Mouse (Mus musculus): ENCODE measurements around the gene Cers3. TPM values are rescaled to one million over a fixed set of nuclear protein-coding genes. Genes with fewer than 3 reads are reported as not detected.

Cers3 gene
- total RNA-seq (2021) (under 1 TPM; 0.24 to 0.32 TPM), polyA plus RNA-seq (2012; rRNA removed) (0.02 and 0.06 TPM in 2 replicates)
- long read RNA-seq, result 0 reads

DNA sequence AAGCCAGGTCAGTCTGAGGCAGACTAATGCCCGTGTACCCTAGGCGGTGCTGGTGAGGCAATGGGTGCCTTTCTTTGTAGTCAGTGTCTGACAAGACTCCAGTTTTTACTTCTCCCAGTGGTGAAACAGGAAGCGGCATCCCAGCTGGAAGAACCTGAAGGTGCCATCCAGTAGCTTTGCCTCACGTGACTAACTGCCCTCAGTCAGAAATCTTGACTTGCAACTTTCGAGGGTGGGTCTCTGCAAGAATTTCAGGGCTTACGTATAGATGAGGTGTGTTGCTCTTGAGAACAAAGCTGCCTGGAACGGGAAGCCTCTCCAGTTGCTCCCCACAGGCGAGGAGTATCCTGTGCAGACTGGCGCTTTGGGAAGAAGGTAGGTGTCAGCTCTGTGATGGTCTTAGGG is at the start of gene Cers3:
TSS of gene Cers3 (plus strand) at position 128 of the 405 bp plus-strand sequence.
- no peak for DNase-seq

DNA sequence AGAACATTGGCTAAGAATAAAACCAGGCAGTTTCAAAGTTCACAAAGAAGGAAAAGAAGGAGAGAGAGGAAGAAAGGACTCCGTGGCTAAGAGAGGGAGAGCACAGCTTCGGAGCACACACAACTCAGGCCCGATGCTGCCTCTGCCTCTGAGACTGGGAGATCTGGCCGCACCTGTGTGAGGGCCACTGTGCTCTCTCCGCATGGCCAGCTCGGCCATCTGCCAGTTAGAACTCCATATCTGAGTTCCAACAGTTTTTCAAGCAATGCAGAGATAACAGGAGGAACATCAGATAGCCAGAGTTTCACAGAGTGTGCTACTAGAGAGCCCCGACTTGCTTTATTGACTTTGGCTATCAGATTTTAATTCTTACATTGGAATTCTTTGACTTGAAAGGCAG is 48.8 kb upstream of the Cers3 start:
- DNase-seq, result no peak

DNA sequence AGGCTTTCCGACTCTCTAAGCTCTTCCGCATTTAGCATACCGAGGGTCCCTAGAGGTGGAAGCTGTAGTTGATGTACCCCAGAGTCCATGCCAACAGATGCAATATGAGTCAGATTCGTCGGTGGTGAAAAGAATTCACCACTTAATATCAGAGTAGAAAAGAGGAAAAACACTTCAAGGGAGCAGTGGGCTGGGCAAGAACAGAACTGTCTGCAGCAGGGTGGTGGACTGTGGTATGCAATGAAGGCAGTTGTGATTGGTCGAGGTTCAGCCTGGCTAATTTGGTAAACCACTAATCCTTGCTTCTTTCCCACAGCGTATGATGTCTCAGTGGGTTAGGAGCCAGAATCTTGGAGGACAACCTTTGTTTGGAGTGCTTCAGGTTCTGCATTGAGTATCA is 40.6 kb upstream of the Cers3 start:
- no peak for DNase-seq

DNA sequence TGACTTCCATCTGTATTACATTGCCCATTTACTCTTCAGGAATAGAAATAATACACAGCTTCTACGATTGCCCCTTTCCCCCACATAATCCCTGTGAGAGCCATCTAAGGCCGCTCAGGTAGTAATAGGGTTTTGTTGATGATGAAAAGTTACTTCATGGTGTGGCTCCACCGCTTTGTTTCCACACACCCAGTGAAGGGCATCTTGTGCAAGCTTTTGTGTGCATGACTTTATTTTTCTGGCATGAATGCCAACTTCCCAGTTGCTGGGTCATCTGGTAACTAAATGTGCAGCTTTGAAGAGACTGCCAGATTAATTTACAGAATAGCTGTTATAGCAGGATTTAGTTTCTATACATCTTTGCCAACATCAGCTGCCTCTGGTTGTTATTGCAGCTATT is 38.7 kb upstream of the Cers3 start:
- DNase-seq, result peak; percentile 60

DNA sequence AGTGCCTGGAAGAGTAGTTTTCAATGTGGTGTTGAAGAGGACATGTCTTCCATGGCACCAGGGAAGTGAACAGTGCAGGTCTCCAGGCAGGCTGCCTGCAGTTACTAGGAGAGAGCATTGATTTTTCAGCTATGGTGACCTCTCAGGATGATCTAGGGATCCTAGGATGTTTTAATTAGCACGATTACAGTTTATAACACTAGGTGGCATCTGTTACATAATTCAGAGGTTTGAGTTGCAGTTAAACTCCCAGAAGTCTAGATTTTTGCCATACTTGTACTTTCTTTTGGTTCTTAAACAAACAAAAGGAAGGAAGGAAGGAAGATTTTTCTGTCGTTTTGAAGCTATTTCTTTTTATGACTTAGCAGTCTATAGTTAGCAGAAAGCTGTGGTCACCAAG is 32.1 kb upstream of the Cers3 start:
- no peak for DNase-seq

DNA sequence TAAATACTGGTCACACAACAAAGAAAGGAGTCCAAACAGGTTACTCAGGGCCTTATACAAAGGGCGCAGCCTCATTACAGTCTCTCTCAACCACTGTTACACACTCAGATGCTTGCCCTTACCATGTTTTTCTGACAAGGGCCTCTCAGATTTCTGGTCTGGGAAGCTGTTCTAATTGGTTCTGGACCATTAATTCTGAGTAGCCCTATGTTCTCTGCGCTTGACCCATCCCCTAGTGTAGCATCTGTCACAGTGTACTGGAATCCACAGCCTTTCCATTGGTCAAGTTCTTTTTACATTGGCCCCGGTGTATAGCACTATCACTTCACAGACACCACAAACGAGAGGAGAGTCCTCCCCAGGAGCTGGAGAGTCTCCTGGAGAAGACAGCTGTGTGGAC is 18.8 kb upstream of the Cers3 start:
- DNase-seq, result no peak

DNA sequence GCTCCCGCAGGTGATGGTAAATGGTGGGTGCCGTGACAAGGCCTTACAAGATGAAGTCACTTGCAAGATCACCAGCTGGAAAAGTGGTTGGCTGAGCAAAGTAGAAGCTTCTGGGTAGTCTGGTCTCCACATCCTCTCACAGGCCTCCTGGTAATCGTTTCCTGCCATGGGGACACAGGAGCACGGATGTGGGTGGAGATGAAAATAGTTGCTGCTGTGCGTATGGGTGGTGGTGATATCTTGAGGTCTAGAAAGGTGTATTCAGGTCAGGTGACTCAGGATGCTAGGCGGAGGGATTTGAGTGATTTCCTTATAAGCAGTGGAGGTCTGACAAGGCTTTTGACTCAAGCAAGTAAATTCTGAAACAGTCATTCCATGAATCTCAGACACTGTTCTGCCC is 18.4 kb upstream of the Cers3 start:
- no peak for DNase-seq

DNA sequence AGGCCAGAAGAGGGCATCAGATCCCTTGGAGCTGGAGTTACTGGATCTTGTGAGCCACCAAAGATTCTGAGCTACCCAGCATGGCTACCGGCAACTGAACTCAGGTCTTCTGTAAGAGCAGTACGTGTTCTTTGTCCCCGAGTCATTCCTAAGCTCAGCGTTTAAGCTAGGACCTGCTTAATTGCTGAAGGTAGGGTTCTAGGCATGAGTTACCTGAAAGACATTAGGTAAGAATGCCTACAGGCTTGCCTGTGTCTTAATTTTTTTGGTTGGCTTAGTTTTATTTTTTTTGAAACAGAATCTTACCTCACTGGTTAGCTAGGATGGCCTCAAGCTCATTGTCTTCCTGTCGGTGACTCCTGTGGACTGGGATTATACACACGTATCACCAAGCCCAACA is 15.2 kb upstream of the Cers3 start:
- DNase-seq, result no peak

DNA sequence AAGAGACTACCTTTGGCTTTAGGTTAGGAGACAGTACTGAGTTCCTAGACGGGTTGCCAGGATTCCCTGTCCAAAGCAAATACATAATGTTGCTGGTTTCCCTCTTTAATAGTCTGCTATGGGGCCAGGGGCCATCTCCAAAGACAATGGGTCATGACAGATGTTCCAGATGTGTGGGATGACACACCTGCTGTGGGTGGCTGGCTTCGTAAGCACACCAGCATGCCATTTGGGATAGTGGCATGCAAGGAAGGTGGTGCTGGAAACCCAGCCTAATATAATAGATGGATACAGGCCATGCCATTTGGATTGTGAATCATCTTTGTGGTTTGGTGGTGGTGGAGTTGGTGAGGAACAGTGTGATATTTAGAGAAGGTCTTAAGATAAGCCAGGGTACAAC is 14.1 kb upstream of the Cers3 start:
- DNase-seq, result no peak

DNA sequence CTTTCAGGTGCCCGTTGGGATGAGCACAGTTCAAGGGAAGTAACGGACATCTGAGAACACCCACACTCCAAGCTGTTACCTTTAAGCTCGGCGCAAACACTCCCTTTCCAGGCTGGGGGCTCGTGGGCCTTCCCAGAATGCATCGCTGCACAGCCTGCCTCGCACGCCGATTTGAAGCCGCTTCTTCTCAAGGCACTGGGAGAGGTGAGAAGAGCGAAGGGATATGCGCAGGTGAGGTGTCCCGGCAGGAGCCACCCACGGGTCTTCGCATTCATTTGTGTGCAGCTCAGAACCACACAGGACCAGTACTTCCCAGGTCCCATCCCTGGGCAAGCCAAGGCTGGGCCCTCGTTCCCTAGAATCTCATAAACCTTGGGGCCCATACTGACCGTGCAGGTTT is 9.9 kb upstream of the Cers3 start:
- no peak for DNase-seq

DNA sequence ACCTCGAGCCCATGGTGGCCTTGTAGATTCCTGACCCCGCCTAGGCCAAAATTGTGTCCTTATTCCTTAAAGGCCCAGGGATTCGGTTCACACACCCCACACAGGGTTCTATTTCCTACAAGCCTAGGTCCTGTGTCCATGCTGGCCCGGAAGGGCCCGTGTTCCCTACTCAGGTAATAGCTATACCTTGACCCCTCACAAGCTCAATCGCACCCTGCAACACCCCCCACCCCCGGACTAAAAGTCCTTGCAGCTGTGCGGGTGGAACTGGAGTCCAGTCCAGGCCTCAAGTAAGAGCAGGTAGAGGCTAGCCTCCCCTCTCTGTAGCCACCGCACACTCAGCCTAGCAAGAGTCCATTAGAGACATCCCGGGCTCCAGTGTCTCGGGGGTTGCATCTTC is 9.4 kb upstream of the Cers3 start:
- no peak for DNase-seq

DNA sequence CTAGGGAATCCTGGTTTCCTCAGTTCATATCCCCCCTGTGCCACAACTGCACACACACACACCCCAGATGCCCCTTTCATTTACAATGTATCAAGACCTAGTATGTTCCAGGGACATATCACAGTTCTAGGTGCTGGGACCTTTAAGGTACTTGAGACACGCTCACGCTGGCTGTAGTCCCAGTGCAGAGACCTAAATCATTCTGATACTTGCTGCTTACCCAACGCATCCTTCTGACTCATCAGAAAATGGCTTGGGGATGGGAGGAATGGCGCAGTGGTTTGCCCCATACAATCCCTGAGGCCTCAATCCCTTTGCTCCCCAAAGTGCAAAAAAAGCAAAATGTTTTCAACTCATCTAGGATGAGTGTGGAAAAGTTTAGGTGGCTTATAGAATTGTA is 8.8 kb upstream of the Cers3 start:
- peak; percentile 54 for DNase-seq

DNA sequence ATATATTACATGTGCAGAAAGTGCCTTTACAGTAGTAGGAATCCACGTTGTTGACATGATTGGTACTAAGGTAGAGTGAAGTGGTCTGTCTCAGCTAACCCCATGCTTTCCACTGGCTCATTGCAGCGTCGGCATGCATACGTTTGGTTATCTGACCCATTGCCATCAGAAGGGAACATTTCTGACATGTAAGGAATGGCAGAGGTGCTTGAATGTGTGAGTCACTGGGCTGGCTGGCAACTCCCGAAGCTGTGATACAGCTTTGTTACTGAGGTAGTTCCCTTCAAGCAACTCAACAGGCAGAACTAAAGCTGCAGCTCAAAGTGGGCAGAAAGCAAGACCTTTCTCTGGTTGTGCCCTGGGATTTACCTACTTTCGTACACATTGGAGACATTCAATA is 8.3 kb upstream of the Cers3 start:
- no peak for DNase-seq

DNA sequence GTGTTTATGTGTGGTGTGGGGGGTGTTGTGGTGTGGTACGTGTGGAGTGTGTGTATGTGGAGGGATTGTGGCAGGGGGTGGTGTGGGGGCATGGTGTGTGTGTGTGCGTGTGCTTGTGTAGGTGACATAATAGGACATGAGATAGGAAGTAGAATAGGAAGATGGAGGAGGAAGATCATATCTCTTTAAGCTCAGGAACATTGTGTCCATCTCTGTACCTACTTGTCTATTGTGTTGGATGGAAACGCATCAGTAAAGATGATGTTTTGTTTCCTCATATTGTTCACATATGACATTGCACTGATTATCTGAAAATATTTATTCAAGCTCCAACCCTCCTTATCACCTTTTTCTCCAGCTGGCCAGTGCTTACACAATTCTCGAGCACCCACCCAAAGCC is 5.9 kb upstream of the Cers3 start:
- no peak for DNase-seq

DNA sequence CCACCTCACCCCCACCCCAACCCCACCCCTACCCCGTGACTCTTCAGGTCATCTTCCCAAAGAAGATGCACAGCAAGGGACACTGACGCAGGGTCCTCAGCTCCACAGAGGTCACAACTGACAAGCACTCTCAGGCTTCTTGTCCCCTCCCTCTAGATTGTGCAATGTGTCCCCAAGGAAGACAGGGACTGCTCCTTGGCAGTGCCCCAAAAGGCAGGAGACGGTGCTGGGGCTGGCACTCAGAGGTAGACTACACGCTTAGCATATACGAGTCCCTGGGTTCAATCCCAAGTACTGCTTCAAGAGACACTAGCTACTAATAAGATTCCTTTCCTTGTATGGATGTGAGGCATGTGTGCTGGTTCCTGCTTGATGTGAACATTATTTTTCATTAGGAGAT is 2.3 kb upstream of the Cers3 start:
- no peak for DNase-seq

DNA sequence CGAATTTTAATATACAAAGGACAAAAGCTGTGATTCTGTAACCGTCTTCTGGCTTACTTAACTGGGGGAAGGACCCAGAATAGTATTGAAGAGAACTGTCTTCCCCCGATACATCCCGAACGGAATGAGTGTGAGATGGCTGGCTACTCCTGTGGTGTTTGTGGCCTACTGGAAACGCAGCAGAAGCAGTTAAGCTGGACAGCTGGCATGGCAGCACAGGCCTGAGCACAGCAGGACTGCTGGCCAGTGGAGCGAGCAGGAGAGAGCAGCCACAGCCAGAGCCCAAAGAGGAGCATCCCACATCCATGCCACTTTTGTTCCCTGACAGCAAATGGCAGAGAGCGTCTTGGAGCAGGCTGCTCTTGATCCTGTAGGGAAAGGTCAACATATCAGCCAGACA is 1.9 kb upstream of the Cers3 start:
- no peak for DNase-seq

DNA sequence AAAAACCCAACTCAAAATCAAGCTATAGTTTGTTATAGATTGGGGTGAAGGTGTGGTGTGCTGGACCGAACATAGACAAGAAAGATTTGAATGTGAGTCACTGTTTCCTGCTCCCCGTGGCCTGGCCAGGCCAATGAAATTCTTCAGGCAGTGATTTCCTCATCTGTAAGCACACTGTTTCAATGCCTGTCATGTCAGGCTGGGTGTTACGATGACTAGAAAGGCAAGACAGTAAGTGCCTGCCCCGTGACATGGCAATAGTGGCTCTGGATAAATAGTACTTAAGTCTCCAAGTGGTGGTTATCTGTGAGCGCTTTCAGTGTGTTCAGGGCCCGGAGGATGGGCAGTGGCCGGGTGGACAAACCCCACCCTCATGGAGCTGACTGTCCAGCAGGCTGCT is 3.7 kb downstream of the Cers3 start:
- no peak for DNase-seq

DNA sequence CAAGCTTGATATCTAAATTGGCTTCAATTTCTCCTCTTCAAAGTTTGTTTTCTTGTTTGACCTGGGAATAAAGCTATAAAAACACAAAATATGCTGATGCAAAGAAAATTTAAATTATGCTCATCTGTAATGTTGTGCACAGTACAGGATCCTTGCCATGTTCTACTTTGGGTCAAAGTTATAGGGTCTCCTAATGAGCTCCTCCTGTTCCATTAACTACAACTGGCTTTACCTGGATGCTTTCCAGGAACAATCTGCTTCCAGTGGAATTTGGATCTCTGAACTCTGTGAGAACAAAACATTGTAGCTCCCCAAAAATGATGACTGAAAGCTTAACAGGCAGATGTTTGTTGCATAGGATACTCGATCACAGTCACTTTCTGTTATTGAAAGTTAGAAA is 6.7 kb downstream of the Cers3 start:
- no peak for DNase-seq

DNA sequence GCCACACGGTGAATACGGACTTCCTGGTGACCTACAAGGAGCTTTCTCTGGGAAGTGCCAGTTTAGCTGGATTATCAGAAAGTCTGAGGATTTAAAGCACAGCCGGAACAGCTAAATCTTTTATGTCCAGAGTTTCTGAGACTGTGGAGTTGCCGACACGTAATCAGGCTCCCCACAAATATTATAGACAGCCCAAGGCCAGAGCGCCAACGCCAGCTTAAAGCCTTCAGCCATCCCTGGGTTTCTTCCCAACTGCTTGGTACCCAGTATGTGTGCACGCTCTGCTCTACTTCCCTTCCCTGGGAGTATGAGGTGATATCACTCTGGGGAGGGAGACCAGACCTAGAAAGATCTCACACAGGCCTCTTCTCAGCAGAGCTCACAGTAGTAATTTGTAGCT is 10.5 kb downstream of the Cers3 start:
- peak; percentile 64 for DNase-seq

DNA sequence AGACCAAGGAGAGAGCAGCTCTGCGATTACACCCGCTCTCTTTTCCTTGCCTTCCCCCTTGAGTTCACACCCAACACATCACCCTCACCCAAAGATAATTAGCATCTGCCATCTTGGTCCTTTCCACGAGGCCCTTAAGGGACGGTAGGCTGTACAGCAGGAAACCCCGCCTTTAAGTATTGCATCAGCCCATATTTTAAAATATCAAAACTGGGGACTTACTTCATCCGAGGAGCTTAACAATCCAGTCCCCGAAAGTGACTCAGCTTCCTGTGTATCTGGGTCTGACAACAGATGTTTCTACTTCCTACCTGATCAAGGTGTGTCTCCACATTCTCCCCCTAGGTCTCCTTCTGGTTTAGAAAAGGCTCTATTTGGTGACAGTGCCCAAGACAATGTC is 12.3 kb downstream of the Cers3 start:
- no peak for DNase-seq

DNA sequence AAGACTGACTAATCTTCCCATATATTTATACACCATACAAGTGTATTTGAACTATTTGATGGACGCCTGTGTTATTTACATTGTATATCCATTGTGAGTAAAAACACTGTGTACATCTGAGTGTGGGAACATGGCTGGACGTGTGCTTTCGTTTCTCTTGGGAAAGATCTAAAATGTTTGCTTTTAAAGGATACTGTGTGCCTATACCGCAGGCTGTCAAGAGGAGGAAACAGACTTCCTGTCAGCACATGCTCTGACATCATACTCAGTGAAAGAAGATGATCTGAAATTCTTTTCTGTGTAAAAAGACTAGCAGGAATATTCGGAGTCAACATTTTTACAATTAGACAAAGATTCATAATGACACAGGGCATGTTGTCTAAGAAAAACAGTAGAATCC is 26.6 kb downstream of the Cers3 start:
- no peak for DNase-seq

DNA sequence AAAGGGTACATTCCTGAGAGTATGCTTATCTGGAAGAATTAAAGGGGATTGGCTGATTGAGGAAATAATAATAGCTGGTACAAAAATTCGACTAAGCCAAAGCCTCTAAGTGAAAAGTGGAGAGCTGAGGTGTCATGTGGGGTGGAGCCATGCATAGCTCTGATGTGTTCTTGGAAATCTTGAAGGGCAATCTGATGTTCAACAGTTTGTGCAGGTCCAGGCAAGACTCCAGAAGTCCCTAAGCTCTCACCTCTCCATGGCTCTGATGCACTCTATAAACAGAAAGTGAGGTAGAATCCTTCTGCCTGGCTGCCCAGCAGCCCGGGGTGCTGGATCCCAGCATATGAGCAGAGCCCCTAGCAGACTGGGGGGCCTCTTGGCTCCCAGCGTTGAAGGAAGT is 27.4 kb downstream of the Cers3 start:
- DNase-seq, result no peak

DNA sequence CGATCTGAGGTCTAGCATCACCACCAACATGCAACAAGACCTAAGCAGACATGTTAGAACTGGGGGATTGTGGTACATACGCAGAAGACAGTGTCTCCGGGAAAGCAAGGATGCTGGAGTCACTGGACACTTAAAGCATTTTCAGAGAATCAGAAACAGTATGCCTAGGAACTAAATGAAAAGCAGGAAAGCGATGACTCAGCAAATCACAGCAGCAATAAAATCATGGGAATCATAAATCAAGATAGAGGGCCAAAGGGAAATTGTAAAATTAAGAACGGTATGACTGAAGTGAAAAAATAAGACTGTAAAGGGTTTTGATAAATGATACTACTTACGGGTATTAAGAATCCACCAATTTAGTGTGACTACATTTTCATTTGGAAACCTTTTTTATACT is 27.9 kb downstream of the Cers3 start:
- no peak for DNase-seq

DNA sequence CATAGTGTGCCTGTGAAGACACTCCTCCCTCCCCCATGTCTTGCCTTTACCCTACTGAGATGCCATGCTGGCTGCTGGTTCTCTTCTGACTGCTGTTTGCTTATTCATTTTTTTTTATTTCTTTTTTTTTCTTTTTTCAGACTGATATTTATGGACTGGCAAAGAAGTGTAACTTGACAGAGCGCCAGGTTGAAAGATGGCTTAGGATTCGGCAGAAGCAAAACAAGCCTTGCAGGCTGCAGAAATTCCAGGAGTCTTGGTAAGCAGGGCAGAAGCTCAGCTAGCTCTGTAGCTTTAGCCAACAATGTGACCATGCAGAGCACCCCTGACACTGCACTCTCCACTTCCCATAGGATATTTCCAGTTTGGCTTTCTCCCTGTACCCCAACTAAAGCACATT is 36.1 kb downstream of the Cers3 start:
- DNase-seq, result no peak

All from adrenal gland, adult 2 months (tissue).